Mouse (Mus musculus) olfactory bulb, adult 2 months (tissue): ENCODE data around the gene Ccdc12. TPM values are rescaled to one million over a fixed set of nuclear protein-coding genes. Genes with fewer than 3 reads are reported as not detected.

Source experiments
- H3K27ac ChIP-seq: fragments of 200-500 bp; 2 replicates; pipeline ENCODE4 v1.5.1; 2012; ENCODE audit warnings: low read depth, low read length; ENCODE audit not compliant: insufficient read depth
- H3K4me1 ChIP-seq: fragments of 200-500 bp; 2 replicates; pipeline ENCODE4 v1.6.1; 2012; ENCODE audit warnings: low read length; ENCODE audit not compliant: control insufficient read depth, insufficient read depth
- H3K4me3 ChIP-seq: fragments of 200-500 bp; 2 replicates; pipeline ENCODE4 v1.5.1; 2012; ENCODE audit warnings: mild to moderate bottlenecking, low read depth, low read length, moderate library complexity; ENCODE audit not compliant: insufficient read depth
- CTCF ChIP-seq: fragments of 200-500 bp; IDR thresholded peaks from 2 replicates; pipeline ENCODE4 v1.5.1; 2012; ENCODE audit warnings: low read depth, mild to moderate bottlenecking, low read length, moderate library complexity; ENCODE audit not compliant: insufficient read depth
- POLR2A ChIP-seq: fragments of 200-500 bp; IDR thresholded peaks from 2 replicates; pipeline ENCODE4 v1.6.1; 2012; ENCODE audit warnings: mild to moderate bottlenecking, low read depth, low read length, moderate library complexity; ENCODE audit not compliant: insufficient read depth
- WGBS: fragments of 180-500 bp; shearing (Covaris S2); methylation state at CpG from one replicate; pipeline ENCODE4 v1.1.7; 2018; 5-methylcytosine and 5-hydroxymethylcytosine counted together
- polyA plus RNA-seq: library from polyadenylated mRNA; stranded (reverse); fragments of >200 nt; gene quantifications from 2 replicates; pipeline ENCODE4 v1.2.4, GENCODE M21; 2012; ENCODE audit warnings: low replicate concordance; ENCODE audit not compliant: missing spikeins, insufficient read depth, insufficient read length

Gene Ccdc12
- polyA plus RNA-seq, 1 experiment, result not detected

DNA sequence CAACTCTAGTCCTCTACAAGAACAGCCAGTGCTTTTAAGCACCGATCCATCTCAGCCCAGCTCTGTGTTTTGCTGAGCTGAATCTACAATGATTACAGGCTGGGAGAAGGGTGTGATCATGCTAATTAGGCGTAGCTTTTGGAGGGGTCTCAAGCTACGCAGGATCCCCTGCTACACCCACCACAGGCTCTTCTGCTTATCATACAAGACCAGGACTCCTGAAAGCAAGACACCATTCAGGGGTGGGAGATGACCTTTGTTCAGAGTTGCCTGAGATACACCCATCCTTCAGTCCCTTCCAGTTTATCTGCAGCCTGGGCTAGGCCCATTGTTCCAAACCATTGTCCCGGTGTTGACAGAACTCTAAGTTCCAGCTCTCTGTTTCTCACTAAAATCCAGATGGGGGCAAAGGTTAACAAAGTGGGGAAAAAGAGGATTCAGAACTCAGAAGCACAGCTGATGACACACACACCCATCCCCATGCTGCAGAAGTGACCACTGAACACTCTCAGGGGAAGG, 96.7 kb downstream of the Ccdc12 start:
- 80% methylated on average over 4 of the region's 4 CpGs for WGBS

DNA sequence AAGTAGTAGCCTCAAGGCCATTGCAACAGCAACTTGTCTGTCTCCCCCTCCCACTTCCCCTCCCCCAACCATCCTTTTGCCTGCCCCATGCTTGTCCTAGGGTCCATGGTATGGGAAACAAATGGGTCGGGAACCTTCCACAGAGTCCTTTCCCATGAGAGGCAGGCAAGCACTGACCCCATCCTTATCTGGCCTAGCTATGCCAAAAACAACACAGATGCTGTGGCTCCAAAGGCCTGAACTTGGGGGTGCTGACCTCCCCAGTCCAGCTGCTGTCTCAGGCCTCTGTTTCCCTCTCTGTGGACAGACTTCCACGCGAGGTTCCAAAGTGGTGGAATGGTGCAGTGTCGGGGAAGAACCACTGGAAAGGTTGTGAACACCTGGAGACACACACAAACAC, 97.5 kb downstream of the Ccdc12 start:
- 97% methylated on average over 4 of the region's 4 CpGs for WGBS
- H3K4me3 ChIP-seq, result no peak overlapping the region
- H3K27ac ChIP-seq, result no peak overlapping the region
- TF ChIP-seq POLR2A, result no peak
- TF ChIP-seq CTCF, result no peak
- peaks cover 10% of the 10 kb centered on the region for H3K4me1 ChIP-seq

More for the DNA sequence above, 96.7 kb downstream of the Ccdc12 start:
- Histone ChIP-seq H3K4me3 (no peak overlapping the region), H3K4me1 (peaks cover 6% of the 10 kb centered on the region), H3K27ac (no peak overlapping the region)
- TF ChIP-seq CTCF (no peak), POLR2A (no peak)

DNA sequence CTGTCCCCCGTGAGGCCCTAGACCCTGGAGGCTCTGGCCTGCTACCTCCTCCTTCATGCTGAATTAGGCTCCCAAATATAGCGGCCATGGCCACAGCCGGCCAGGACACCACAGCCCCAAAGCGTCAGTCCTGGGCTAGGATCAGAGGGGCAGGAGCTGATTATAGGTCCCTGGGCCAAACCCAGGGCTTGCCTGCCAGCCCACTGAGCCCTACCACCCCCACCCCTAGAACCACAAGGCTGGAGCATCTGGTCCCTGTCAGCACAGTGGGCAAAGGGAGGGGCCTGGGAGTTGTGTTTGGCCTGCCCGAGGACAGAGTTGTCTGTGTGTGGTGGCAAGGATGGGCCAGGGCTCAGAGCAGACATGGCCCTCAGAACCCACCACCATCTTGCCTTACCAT, 101.5 kb downstream of the Ccdc12 start:
- TF ChIP-seq POLR2A, result no peak
- TF ChIP-seq CTCF, result no peak
- 88% methylated on average over 5 of the region's 5 CpGs for WGBS
- H3K4me3 ChIP-seq, result no peak overlapping the region
- peaks cover 5% of the 10 kb centered on the region; the same call in 1 of the 2 replicates for H3K4me1 ChIP-seq
- no peak overlapping the region for H3K27ac ChIP-seq

DNA sequence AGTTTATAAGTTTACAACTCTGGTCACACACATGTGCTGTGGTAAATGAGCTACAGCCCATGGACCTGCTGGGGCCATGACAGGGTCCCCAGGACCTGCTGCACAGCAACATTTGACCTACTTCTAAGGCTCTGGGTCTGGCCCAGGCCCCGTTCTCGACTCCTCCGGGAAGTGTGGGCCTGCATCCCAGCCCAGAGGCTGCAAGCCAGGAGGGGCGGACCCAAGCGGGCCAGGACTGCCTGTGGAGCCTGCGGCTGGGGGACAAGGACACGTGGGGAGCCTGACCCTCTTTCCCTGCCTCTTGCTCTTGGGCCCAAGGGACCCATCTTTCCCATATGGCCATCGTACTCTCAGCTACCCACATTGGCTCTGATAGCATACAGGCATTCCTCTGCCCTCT, 102.3 kb downstream of the Ccdc12 start:
- TF ChIP-seq POLR2A (no peak), CTCF (no peak)
- peaks cover 5% of the 10 kb centered on the region; the same call in 1 of the 2 replicates for H3K4me1 ChIP-seq
- 50% methylated on average over 8 of the region's 8 CpGs for WGBS
- no peak overlapping the region for H3K4me3 ChIP-seq
- H3K27ac ChIP-seq, result no peak overlapping the region

DNA sequence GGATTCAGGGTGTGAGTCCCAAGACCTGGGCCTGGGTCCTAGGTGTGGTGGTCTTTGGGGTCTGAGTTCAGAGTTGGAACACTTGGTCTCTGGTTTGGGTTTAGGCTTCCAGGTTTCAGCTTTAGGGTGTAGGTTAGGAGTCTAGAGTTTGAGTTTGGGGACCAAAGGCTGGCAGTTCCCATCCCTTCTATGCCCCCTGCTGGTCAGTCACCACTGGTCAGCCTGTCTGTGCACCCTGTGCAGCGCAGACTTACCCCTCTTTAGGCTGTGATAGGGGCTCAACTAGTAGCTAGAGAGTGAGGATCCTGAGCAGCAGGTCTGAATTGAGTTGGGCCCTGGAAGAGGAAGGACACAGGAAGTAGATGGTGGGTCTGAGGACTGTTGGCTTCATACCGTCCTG, 103.0 kb downstream of the Ccdc12 start:
- WGBS, result 78% methylated on average over 2 of the region's 2 CpGs
- no peak overlapping the region for H3K4me3 ChIP-seq
- no peak for TF ChIP-seq CTCF
- no peak for TF ChIP-seq POLR2A
- no peak overlapping the region for H3K27ac ChIP-seq
- H3K4me1 ChIP-seq, result peaks cover 5% of the 10 kb centered on the region; the same call in 1 of the 2 replicates

DNA sequence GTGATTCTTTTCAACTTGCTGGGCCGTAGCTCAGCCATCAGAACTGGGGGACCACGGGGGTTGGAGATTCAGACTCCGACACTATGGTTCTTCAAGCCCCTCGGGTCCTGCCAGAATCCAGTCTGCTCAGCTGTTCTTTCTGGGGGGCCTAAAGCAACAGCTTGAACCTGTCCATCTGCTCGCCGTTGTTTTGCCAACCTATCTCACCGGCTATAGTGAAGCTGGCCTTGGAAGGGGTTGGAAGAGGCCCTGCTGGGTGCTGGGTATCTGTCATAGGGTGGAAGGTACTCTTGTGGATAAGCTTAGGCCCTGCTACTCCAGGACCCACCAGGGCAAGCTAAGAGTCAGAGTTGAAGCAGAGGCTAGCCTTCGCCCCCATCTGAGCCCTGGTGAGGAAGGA, 104.6 kb downstream of the Ccdc12 start:
- TF ChIP-seq CTCF (no peak), POLR2A (no peak)

More for the DNA sequence above, 104.6 kb downstream of the Ccdc12 start:
- Histone ChIP-seq H3K4me3 (no peak overlapping the region), H3K4me1 (peaks cover 5% of the 10 kb centered on the region; the same call in 1 of the 2 replicates), H3K27ac (no peak overlapping the region)
- 92% methylated on average over 8 of the region's 8 CpGs for WGBS

Other genes starting within 250 kb of the Ccdc12 start
- gene Ptpn23, start 248.3 kb upstream of the Ccdc12 start, polyA plus RNA-seq, result not detected in 2 replicates
- gene Ngp, start 236.8 kb upstream of the Ccdc12 start, polyA plus RNA-seq, result not detected in 2 replicates
- gene Klhl18, start 179.8 kb upstream of the Ccdc12 start, polyA plus RNA-seq, result not detected in 2 replicates
- not detected in 2 replicates for gene Kif9, start 179.5 kb upstream of the Ccdc12 start, polyA plus RNA-seq
- gene Setd2, start 123.9 kb upstream of the Ccdc12 start, polyA plus RNA-seq, result 420 TPM in 1 of 2 replicates, not detected in the other
- gene Nradd, start 32.1 kb upstream of the Ccdc12 start, polyA plus RNA-seq, result not detected in 2 replicates
- not detected in 2 replicates for gene Nbeal2, start 2.3 kb upstream of the Ccdc12 start, polyA plus RNA-seq
- gene Myl3, start 85.4 kb downstream of the Ccdc12 start, polyA plus RNA-seq, result not detected in 2 replicates
- not detected in 2 replicates for gene Pth1r, start 90.6 kb downstream of the Ccdc12 start, polyA plus RNA-seq
- not detected in 2 replicates for gene Prss42, start 141.7 kb downstream of the Ccdc12 start, polyA plus RNA-seq
- gene Prss44, start 157.5 kb downstream of the Ccdc12 start, polyA plus RNA-seq, result not detected in 2 replicates
- not detected in 2 replicates for gene Prss43, start 170.2 kb downstream of the Ccdc12 start, polyA plus RNA-seq
- not detected in 2 replicates for gene Prss45, start 178.1 kb downstream of the Ccdc12 start, polyA plus RNA-seq
- gene Prss46, start 188.0 kb downstream of the Ccdc12 start, polyA plus RNA-seq, result not detected in 2 replicates
- gene Prss50, start 201.5 kb downstream of the Ccdc12 start, polyA plus RNA-seq, result not detected in 2 replicates
- not detected in 2 replicates for gene Als2cl, start 223.4 kb downstream of the Ccdc12 start, polyA plus RNA-seq
- not detected in 2 replicates for gene Tmie, start 223.6 kb downstream of the Ccdc12 start, polyA plus RNA-seq